In the genomic region with DNA sequence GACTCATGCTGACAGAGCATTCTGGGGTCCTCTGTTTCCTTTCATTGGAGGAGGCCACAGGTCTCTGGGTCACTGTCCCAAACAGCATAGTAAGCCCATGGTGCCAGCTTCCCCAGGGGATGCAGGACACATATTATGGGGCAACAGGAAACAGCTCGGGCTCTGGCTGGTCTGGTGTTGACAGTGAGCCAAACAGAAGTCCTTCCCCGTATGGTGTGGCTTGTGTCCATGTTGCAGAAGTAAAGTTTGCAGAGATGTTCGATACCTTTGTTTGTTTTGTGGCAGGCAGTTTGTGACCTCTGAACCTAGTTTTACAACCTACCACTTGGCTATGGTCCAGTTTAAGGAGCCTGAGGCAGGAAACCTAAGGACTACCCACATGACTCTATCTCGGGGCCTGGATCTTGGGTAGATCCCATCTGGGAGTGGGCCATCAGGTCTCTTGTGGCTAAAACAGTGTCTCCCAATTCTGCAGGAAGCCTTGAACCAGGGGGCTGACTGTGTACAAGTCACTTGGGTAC, we compare ENCODE assay signal across 24 mouse cellular contexts. TPM values are rescaled to one million over a fixed set of nuclear protein-coding genes. Genes with fewer than 3 reads are reported as not detected.
"Had no signal": no experiment of that assay in that cellular context is flagged by ENCODE, and none has a peak within 500 bp of the region (broad histone marks: within the 10 kb centered on the region; RNA-seq: fewer than 3 reads in every experiment).

No protein-coding gene starts in this region.

- H3K4me3 ChIP-seq: midbrain, embryonic 10.5 days; midbrain, embryonic 12.5 days; myocyte; neural tube, embryonic 13.5 days; neural tube, embryonic 15.5 days; stomach, embryonic 15.5 days had no signal

- DNase-seq: lung, adult 18-20 months; lung, embryonic 14.5 days; lung, postnatal 10 days; lung, postnatal 4 days; midbrain, embryonic 14.5 days; retina, postnatal 1 day; right cerebral cortex, adult 18-20 months; right cerebral cortex, postnatal 25 days; right cerebral cortex, postnatal 4 days; spleen, adult 18-20 months; thymus, adult 18-20 months; thymus, postnatal 14 days; thymus, postnatal 36 days had no signal

- H3K27ac ChIP-seq: liver, embryonic 14.5 days; midbrain, embryonic 10.5 days; midbrain, embryonic 12.5 days; neural tube, embryonic 13.5 days; neural tube, embryonic 15.5 days; stomach, embryonic 15.5 days had no signal

- H3K36me3 ChIP-seq: midbrain, embryonic 10.5 days; midbrain, embryonic 12.5 days; neural tube, embryonic 13.5 days; neural tube, embryonic 15.5 days; stomach, embryonic 15.5 days had no signal

- H3K27me3 ChIP-seq: midbrain, embryonic 12.5 days; neural tube, embryonic 13.5 days; neural tube, embryonic 15.5 days; stomach, embryonic 15.5 days had no signal

- H3K9me3 ChIP-seq: neural tube, embryonic 13.5 days; neural tube, embryonic 15.5 days; stomach, embryonic 15.5 days had no signal

- H3K9ac ChIP-seq: liver, embryonic 14.5 days; lung, embryonic 14.5 days; midbrain, embryonic 12.5 days; neural tube, embryonic 13.5 days; neural tube, embryonic 15.5 days; stomach, embryonic 15.5 days had no signal

- H3K4me1 ChIP-seq: midbrain, embryonic 10.5 days; midbrain, embryonic 12.5 days; neural tube, embryonic 13.5 days; neural tube, embryonic 15.5 days; stomach, embryonic 15.5 days had no signal

- H3K4me2 ChIP-seq: lung, embryonic 14.5 days; midbrain, embryonic 12.5 days; neural tube, embryonic 13.5 days; neural tube, embryonic 15.5 days; stomach, embryonic 15.5 days had no signal

- ATAC-seq: midbrain, embryonic 16.5 days had no signal

RNA-seq across cellular contexts. Expression of gene Gm10358, which starts 21.6 kb away (rescaled TPM):
- polyA plus RNA-seq: lung, embryonic 16.5 days; midbrain, embryonic 12.5 days; midbrain, embryonic 14.5 days; midbrain, embryonic 16.5 days; neural tube, embryonic 11.5 days; neural tube, embryonic 13.5 days; thymus, postnatal 0 days had no signal
